Mouse (Mus musculus) ES-E14 (cell line): ENCODE data around the gene Ric8b. TPM values are rescaled to one million over a fixed set of nuclear protein-coding genes. Genes with fewer than 3 reads are reported as not detected.

Experiments
- DNase-seq: peaks from one replicate; pipeline ENCODE4 v3.0.0-alpha.2; 2013; ENCODE audit warnings: low read depth, low spot score
- H3K27ac ChIP-seq: 2 replicates; pipeline ENCODE4 v1.5.1; 2012; ENCODE audit warnings: low read depth, mild to moderate bottlenecking, low read length, moderate library complexity, mixed read lengths; ENCODE audit not compliant: poor library complexity, insufficient read depth, severe bottlenecking
- H3K36me3 ChIP-seq: 2 replicates; pipeline ENCODE4 v1.6.1; 2012; ENCODE audit warnings: mild to moderate bottlenecking, low read length, moderate library complexity, mixed read lengths; ENCODE audit not compliant: control insufficient read depth, poor library complexity, insufficient read depth, severe bottlenecking
- H3K4me1 ChIP-seq, 2 experiments: fragments of 150-350 bp in 1 of 2; sonication (generic) in 1 of 2; 2 replicates each; pipeline ENCODE4 v1.6.1; 2012; ENCODE audit warnings: low read length in 2 of 2, mild to moderate bottlenecking in 1 of 2, mixed read lengths in 1 of 2; ENCODE audit not compliant: control insufficient read depth in 2 of 2, insufficient read depth in 2 of 2, poor library complexity in 1 of 2
- H3K4me3 ChIP-seq, 2 experiments: fragments of 150-350 bp in 1 of 2; sonication (generic) in 1 of 2; 2 replicates each; pipeline ENCODE4 v1.5.1; 2012; ENCODE audit warnings: low read length in 2 of 2, low read depth in 1 of 2, mild to moderate bottlenecking in 1 of 2, mixed read lengths in 1 of 2; ENCODE audit not compliant: insufficient read depth in 1 of 2, poor library complexity in 1 of 2, severe bottlenecking in 1 of 2
- H3K9ac ChIP-seq: 2 replicates; pipeline ENCODE4 v1.6.1; 2012; ENCODE audit warnings: low read depth, mild to moderate bottlenecking, low read length, mixed read lengths; ENCODE audit not compliant: poor library complexity, insufficient read depth, severe bottlenecking
- H3K9me3 ChIP-seq: fragments of 150-350 bp; sonication (generic); 2 replicates; pipeline ENCODE4 v1.6.1; 2012; ENCODE audit warnings: low read depth, mild to moderate bottlenecking, low read length; ENCODE audit not compliant: control insufficient read depth, insufficient read depth
- CHD2 ChIP-seq: IDR thresholded peaks from 2 replicates; pipeline ENCODE4 v1.6.1; 2014; ENCODE audit warnings: mild to moderate bottlenecking, low read depth, low read length, inconsistent platforms
- HCFC1 ChIP-seq: IDR thresholded peaks from 2 replicates; pipeline ENCODE4 v1.6.1; 2012; ENCODE audit warnings: low read length, inconsistent platforms, borderline replicate concordance; ENCODE audit not compliant: insufficient read depth
- MAFK ChIP-seq: IDR thresholded peaks from 2 replicates; pipeline ENCODE4 v1.6.1; 2014; ENCODE audit warnings: mild to moderate bottlenecking, low read depth, low read length, inconsistent platforms; ENCODE audit not compliant: insufficient read depth
- ZC3H11A ChIP-seq: IDR thresholded peaks from 2 replicates; pipeline ENCODE4 v1.6.1; 2012; ENCODE audit warnings: low read depth, mild to moderate bottlenecking, inconsistent platforms, low read length, borderline replicate concordance
- ZNF384 ChIP-seq: IDR thresholded peaks from 2 replicates; pipeline ENCODE4 v1.6.1; 2012; ENCODE audit warnings: low read depth, low read length, inconsistent platforms
- in situ Hi-C, 2 experiments: fragments of 600-800 bp; cut with MboI; formaldehyde crosslinking; loops; one replicate each; pipeline ENCODE4 v1.15.1; 2025; ENCODE audit warnings: low sequenced_read_pairs in 2 of 2, inconsistent platforms in 1 of 2; ENCODE audit not compliant: unreplicated experiment in 2 of 2
- total RNA-seq: library from RNA; depleted of rRNA; stranded (reverse); fragments of 300-350 nt; gene quantifications from 2 replicates; pipeline ENCODE4 v1.2.3, GENCODE M21; 2012

The Ric8b gene
- total RNA-seq, 1 experiment: 17.2 TPM

DNA sequence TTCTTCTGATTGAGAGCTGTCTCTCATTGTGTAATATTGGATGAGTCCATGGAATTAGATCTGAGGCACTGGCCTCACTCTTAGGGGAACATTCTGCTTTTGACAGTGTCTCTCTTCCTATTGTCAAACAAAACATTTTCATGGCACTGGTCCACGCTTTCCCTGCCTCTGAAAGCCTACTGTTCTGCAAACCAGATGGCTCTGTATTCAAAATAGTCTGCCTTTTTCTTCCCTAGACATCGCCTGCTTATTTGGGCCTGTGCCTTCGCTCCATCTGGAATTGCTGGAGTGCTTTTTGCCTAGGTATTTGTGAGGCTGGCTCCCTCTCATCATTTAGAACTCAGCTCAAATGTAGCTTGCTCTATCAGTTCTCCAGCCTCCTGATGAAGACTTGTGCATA, 46.3 kb downstream of the Ric8b start:
- in situ Hi-C loops: no loop called here
- TF ChIP-seq HCFC1 (no peak), ZC3H11A (no peak)
- H3K4me1 ChIP-seq: no peaks in the 10 kb centered on the region

DNA sequence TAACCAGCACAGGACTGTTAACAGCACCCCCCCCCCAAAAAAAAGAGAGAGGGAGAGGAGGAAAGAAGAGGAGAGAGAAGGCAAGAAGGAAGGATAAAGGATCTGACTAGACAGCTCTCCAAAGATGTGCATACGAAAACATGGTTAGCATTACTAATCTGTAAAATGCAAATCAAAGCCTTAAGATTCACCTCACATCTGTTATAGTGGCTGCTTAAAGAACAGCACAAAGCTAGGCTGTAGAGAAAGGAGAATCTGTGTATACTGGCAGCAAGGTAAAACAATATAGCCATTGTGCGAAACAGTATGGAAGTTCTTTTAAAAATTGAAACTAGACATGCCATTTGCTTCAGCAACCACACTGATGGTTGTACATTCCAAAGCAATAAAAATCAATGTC, 49.1 kb downstream of the Ric8b start:
- Histone ChIP-seq H3K4me1 (no peaks in the 10 kb centered on the region), H3K27ac (no peak overlapping the region), H3K36me3 (peaks cover 4% of the 10 kb centered on the region; the same call in 1 of the 2 replicates), H3K4me3 (no peak overlapping the region), H3K9ac (no peak overlapping the region), H3K9me3 (no peaks in the 10 kb centered on the region)
- no peak for TF ChIP-seq MAFK
- no peak for TF ChIP-seq HCFC1
- DNase-seq: no peak
- in situ Hi-C loops: no loop called here

More for the DNA sequence above, 46.3 kb downstream of the Ric8b start:
- no peak for DNase-seq
- Histone ChIP-seq H3K4me3 (no peak overlapping the region), H3K36me3 (no peaks in the 10 kb centered on the region; the same call in 1 of the 2 replicates), H3K27ac (no peak overlapping the region), H3K9me3 (no peaks in the 10 kb centered on the region), H3K9ac (no peak overlapping the region)

DNA sequence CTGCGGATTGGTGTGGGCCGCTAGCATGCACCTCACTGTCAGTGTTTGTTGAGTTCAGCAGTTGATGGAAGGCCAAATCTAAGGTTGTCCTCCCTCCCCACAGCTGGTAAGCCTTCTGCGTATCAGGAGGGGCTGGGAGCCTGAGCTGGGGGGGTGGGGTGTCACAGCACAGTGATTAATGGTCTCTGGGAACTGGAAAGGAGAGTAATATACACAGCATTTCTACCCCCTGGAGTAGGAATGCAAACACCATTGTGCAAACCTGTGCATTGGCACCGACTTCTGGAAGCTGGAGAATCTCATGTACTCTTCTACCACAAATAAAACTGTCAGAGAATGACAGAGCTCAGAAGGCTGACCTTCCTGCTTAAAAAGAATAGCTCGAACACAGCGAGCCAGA, 50.2 kb downstream of the Ric8b start:
- H3K36me3 ChIP-seq: peaks cover 5% of the 10 kb centered on the region; the same call in 1 of the 2 replicates
- TF ChIP-seq CHD2 (no peak), HCFC1 (no peak), ZC3H11A (no peak), MAFK (no peak), ZNF384 (no peak)
- no peak for DNase-seq
- no peak overlapping the region for H3K27ac ChIP-seq
- in situ Hi-C loops: no loop called here
- H3K4me1 ChIP-seq: no peaks in the 10 kb centered on the region
- no peak overlapping the region for H3K9ac ChIP-seq
- no peaks in the 10 kb centered on the region for H3K9me3 ChIP-seq
- H3K4me3 ChIP-seq: no peak overlapping the region

DNA sequence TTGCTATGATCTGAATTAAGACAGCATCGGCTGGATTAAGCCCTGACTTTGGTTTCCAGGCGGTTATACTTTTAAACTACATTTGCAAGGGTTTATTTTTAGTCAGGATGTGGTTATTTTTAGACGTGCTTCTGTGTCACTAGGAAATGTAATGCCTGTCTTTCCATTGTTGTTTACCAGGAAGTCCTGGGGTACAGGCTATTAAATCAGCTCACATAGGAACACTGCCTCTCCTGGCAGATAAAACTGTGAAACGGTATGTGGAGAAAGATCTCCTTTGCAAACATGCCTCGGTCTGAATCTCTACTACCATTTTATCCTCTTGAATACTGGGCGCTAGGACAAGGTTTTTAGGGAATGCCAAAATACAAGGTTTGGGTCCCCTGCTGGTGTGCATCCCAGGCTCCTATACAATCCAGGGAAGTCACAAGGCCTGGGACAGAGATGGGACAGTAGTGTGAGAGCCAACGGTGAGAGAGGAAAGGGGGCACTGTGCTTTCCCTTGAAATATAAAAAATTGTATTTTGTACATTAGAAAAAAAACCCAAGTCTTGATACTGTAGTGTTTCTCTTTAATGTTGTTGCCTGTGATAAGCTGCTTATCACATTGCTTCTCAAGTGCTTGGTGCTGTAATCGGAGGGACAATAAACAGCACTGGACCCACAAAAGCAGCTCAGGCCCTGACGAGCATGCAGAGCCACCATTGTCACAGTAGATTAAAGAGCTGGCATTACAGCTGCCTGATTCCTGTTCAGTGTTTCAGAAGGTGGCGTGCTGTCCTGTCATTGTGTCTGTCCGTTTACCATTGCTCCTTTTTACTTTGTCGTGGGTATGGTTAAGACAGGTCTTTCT, 51.7 kb downstream of the Ric8b start:
- Histone ChIP-seq H3K27ac (no peak overlapping the region), H3K9ac (no peak overlapping the region), H3K4me1 (no peaks in the 10 kb centered on the region), H3K9me3 (no peaks in the 10 kb centered on the region), H3K4me3 (no peak overlapping the region), H3K36me3 (peaks cover 7% of the 10 kb centered on the region; the same call in 1 of the 2 replicates)
- no peak for DNase-seq
- in situ Hi-C loops: no loop called here
- no peak for TF ChIP-seq CHD2
- no peak for TF ChIP-seq ZNF384
- TF ChIP-seq ZC3H11A: no peak
- TF ChIP-seq MAFK: no peak
- TF ChIP-seq HCFC1: no peak

DNA sequence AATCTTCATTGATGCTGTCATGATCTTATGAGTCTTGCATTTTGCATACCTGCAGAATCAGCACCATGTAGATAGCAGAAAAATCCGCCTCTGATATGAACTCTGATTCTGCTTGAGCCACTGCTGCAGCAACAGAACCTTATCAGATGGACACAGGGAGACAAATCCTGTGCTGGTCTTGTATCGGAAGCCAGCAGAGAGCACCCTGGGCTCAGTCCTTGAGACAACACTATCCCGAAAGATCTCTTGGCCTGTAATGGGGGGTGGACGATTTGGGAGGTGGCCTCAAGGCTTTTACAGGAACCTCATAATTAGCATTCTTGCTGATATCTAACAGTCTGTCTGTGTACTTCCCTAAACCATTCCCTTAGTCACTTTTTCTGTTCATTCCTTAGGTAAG, 57.8 kb downstream of the Ric8b start:
- TF ChIP-seq ZNF384 (no peak), CHD2 (no peak), MAFK (no peak), ZC3H11A (no peak), HCFC1 (no peak)
- Histone ChIP-seq H3K4me1 (no peaks in the 10 kb centered on the region), H3K9me3 (no peaks in the 10 kb centered on the region), H3K36me3 (peaks cover 16% of the 10 kb centered on the region; the same call in 1 of the 2 replicates), H3K27ac (no peak overlapping the region), H3K4me3 (no peak overlapping the region), H3K9ac (no peak overlapping the region)
- no peak for DNase-seq
- in situ Hi-C loops: no loop called here
